In the genomic region with DNA sequence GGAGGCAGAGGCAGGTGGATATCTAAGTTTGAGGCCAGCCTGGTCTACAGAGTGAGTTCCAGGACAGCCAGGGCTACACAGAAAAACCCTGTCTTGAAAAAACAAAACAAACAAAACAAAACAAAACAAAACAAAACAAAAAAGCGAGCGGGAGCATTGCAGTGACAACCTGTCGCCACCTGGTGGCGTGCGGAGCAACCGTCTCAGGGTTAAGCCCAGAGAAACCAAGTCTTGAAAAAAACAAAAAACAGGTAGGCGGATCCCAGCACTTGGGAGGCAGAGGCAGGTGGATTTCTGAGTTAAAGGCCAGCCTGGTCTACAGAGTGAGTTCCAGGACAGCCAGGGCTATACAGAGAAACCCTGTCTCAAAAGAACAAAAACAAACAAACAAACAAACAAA, we compare ENCODE assay signal across 8 mouse cellular contexts. TPM values are rescaled to one million over a fixed set of nuclear protein-coding genes. Genes with fewer than 3 reads are reported as not detected.
DNase-seq lines count a peak whose midpoint lies in the region; ATAC-seq and TF ChIP-seq lines count a peak whose summit lies in the region.
"Not testable (repeated sequence)": the region's sequence is repeated elsewhere in the genome, so short reads cannot be mapped to it uniquely, and the experiment has no call there.

No protein-coding gene starts in this region.

- not testable (repeated sequence) for H3K4me1 ChIP-seq in liver, embryonic 14.5 days (replicated peaks; ENCODE audit: control insufficient read depth in 2 of 2, insufficient read depth in 2 of 2, low read length in 1 of 2); midbrain, embryonic 14.5 days (ENCODE audit: control insufficient read depth, insufficient read depth, low read length)

- in situ Hi-C loops in Patski (cut with MboI; ENCODE audit: low pct_unique_long_range_greater_than_20kb) = not testable (repeated sequence)

- WGBS in liver, embryonic 14.5 days (ENCODE audit: insufficient replicate concordance) = 65% methylated on average over 7 of the region's 7 CpGs
- WGBS in midbrain, embryonic 14.5 days = 92% methylated on average over 7 of the region's 7 CpGs

- not testable (repeated sequence) for H3K9ac ChIP-seq in liver, embryonic 14.5 days (replicated peaks); midbrain, embryonic 14.5 days (replicated peaks; ENCODE audit: low read length)

- POLR2A ChIA-PET in Patski (lab: Charles Lee) = not testable (repeated sequence)

- not testable (repeated sequence) for TF ChIP-seq EP300 in liver, embryonic 14.5 days (IDR thresholded peaks at IDR 0.05; ENCODE audit: low read depth)

- not testable (repeated sequence) for H3K27me3 ChIP-seq in Patski; liver, embryonic 14.5 days (ENCODE audit: control insufficient read depth, insufficient read depth, low read length); midbrain, embryonic 14.5 days (ENCODE audit: control insufficient read depth, insufficient read depth, low read length)

- not testable (repeated sequence) for H3K27ac ChIP-seq in liver, embryonic 14.5 days; midbrain, embryonic 14.5 days (replicated peaks; ENCODE audit: low read depth, low read length)

- not testable (repeated sequence) for H3K36me3 ChIP-seq in liver, embryonic 14.5 days (replicated peaks; ENCODE audit: control insufficient read depth, insufficient read depth, low read depth)
- H3K36me3 ChIP-seq in midbrain, embryonic 14.5 days (ENCODE audit: control insufficient read depth, insufficient read depth, low read length) = peaks cover 40% of the 10 kb centered on the region

- not testable (repeated sequence) for H3K4me3 ChIP-seq in liver, embryonic 14.5 days (ENCODE audit: insufficient read depth in 1 of 2, low read depth in 2 of 2, low read length in 2 of 2); midbrain, embryonic 14.5 days (replicated peaks; ENCODE audit: low read depth, low read length)

- DNase-seq in CD4-positive helper T cell, adult 2 months (ENCODE audit: low read depth, low spot score) = peak; percentile 50
- DNase-seq in Patski (ENCODE audit: low read depth, low spot score) = not testable (repeated sequence)
- DNase-seq in c-Kit-negative CD71-positive TER-119-positive erythroid progenitor cells, embryonic 14.5 days (ENCODE audit: low read depth, low spot score) = peak; percentile 21
- DNase-seq in induced T-regulatory cell, adult 2 months (ENCODE audit: low read depth) = peak; percentile 66
- peak in 2 of 3 experiments; percentile 19 to 24 for DNase-seq in liver, embryonic 14.5 days (ENCODE audit: low read depth in 3 of 3, low spot score in 3 of 3)
- peak; percentile 9 for DNase-seq in midbrain, embryonic 14.5 days
- peak; percentile 24 for DNase-seq in thymus, postnatal 0 days (ENCODE audit: low spot score)

- not testable (repeated sequence) for ATAC-seq in Patski; liver, embryonic 14.5 days (ENCODE audit: insufficient read depth); midbrain, embryonic 14.5 days (ENCODE audit: low FRiP score, low TSS enrichment)
- peak; percentile 67 for ATAC-seq in erythroblast, adult 5-6 weeks (replicated peaks; ENCODE audit: low FRiP score, poor library complexity, severe bottlenecking)

- not testable (repeated sequence) for H3K4me2 ChIP-seq in liver, embryonic 14.5 days (ENCODE audit: low read depth); midbrain, embryonic 14.5 days (ENCODE audit: low read length)

- TF ChIP-seq CTCF in Patski (IDR thresholded peaks at IDR 0.05) = peak; percentile 85
- peak; percentile 84 for TF ChIP-seq CTCF in liver, embryonic 14.5 days (IDR thresholded peaks at IDR 0.05; ENCODE audit: low read depth)

- CTCF ChIA-PET in Patski (lab: Charles Lee) = interaction anchor here (1.0 to 7.5 kb wide), 5 partner anchors 15 to 271 kb away, joined by 3 to 49 read pairs (median 3); no protein-coding TSS in a partner anchor

- not testable (repeated sequence) for H3K9me3 ChIP-seq in liver, embryonic 14.5 days (ENCODE audit: control insufficient read depth, low read length); midbrain, embryonic 14.5 days (ENCODE audit: control insufficient read depth, low read length)

RNA-seq across cellular contexts. Expression of a gene that starts 41.0 kb away (rescaled TPM):
- 44.8 TPM for polyA plus RNA-seq in Patski (2021)
- total RNA-seq in erythroblast, adult 5-6 weeks (2015; ENCODE audit: low replicate concordance) = 3.3 and 4.4 TPM in 2 replicates
- total RNA-seq in erythroblast, adult 5-6 weeks (2017; ENCODE audit: low replicate concordance) = 3.9 and 4.2 TPM in 2 replicates
- 2.1 and 2.6 TPM in 2 replicates for polyA plus RNA-seq in liver, embryonic 14.5 days (2012; rRNA removed)
- polyA plus RNA-seq in liver, embryonic 14.5 days (2014; fragmentation: Nextera tagmentation; extraction: Ambion mirVana) = 4.4 and 4.6 TPM in 2 replicates
- polyA plus RNA-seq in midbrain, embryonic 14.5 days (2014; fragmentation: Nextera tagmentation; extraction: Ambion mirVana) = 12.3 and 17.4 TPM in 2 replicates
- polyA plus RNA-seq in thymus, postnatal 0 days (2015; fragmentation: Nextera tagmentation; extraction: Ambion mirVana) = 5.9 and 7.7 TPM in 2 replicates

RNA-seq across cellular contexts. Expression of a gene that starts 54.3 kb away (rescaled TPM):
- 44.0 TPM for polyA plus RNA-seq in Patski (2021)
- 10.7 and 21.3 TPM in 2 replicates for total RNA-seq in erythroblast, adult 5-6 weeks (2015; ENCODE audit: low replicate concordance)
- 16.0 and 17.1 TPM in 2 replicates for total RNA-seq in erythroblast, adult 5-6 weeks (2017; ENCODE audit: low replicate concordance)
- polyA plus RNA-seq in liver, embryonic 14.5 days (2012; rRNA removed) = 6.1 and 7.6 TPM in 2 replicates
- 6.0 and 6.5 TPM in 2 replicates for polyA plus RNA-seq in liver, embryonic 14.5 days (2014; fragmentation: Nextera tagmentation; extraction: Ambion mirVana)
- 7.9 and 8.3 TPM in 2 replicates for polyA plus RNA-seq in midbrain, embryonic 14.5 days (2014; fragmentation: Nextera tagmentation; extraction: Ambion mirVana)
- polyA plus RNA-seq in thymus, postnatal 0 days (2015; fragmentation: Nextera tagmentation; extraction: Ambion mirVana) = 8.9 and 9.1 TPM in 2 replicates
